Mouse (Mus musculus) effector memory CD4-positive, alpha-beta T cell, adult 7 months (primary cell): ENCODE measurements around the gene Lgals12. TPM values are rescaled to one million over a fixed set of nuclear protein-coding genes. Genes with fewer than 3 reads are reported as not detected.

Experiments
- polyA plus RNA-seq: library from polyadenylated mRNA; unstranded; fragments of 100-300 nt; shearing (Covaris generic); gene quantifications from one replicate; pipeline ENCODE4 v1.2.1, GENCODE M21; 2017

Gene Lgals12
- not detected for polyA plus RNA-seq

DNA sequence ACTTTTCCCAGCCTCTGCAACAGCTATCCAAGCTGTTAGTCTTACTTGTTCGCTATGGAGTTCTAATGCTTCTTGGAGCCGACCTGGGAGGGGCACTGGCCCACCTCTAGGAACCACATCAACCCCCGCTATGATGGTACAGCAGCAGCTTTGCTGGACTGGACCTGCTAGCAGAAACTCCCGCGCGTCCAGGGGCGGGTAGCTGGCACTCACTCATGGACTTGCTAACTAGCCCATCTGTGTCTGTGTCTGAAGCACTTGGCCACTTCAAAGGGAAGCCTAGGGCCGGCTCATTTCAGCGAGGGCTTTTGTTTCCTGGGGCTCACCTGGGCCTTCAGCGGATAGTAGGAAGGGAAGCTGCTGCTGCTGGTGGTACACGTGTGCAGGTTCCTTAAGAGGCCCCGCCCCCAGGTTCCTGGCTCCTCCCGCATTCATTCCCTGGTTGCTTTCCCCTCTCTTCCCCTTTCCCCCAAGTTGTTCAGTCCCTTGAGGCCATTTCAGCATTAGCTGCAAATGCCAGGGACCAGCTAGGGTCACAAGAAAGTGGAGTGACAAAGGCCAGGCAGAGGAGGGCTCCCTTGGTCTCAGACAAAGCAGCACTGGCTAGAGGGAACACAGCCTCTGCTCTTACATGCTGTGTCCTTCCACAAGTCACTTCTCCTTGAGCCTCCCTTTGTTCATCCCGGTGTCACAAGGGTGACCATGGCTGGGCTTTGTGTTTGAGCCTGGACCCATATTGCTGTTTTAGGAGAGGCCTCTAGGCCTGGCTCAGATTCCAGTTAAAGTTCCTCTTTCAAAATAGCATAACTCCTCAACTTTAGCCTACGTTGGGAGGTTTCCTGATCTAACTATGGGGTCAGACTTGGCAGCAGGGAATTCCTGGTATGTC is at the start of gene Lgals12:
TSS of gene Lgals12 (minus strand) at position 393 of the 889 bp plus-strand sequence.

DNA sequence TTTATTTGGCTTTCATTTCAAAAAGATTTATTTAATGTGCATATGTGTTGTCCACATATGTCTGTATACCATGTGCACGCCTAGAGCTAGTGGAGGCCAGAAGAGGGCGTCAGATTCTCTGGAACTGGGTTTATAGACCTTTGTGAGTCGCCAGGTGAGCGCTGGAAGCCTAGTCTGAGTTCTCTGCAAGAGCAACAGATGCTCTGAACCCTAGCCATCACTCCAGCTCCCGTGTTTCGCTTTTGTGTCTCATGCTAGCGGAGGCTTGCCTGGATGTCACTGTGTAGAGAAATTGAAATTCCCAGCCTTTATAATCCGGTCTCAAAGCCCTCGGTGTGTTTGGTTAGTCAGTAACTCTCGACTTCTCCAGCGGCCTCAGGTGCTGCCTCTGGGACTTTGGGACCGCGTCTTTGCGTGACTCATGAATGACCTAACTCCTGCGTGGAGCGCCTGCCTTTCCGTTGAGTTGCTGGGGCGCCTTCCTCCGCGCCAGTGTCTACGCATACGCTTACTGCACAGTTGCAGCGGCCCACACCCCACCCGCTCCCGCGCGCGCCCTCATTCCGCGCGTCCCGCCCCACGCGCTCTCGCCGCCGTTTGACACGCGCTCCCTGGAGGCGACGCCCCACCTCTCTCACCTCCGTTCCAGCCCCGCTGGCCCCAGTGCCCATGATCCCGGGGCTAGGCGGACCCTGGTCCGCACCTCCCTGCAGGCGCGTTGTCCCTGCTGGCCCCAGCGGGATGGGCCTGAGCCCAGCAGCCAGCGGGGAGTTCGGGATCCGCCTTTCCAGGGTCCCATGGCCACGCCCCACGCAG is 5.2 kb upstream of the Lgals12 start, which contains the start of gene Hrasls5:
TSS of gene Hrasls5 (plus strand) at position 600 of the 816 bp plus-strand sequence.

DNA sequence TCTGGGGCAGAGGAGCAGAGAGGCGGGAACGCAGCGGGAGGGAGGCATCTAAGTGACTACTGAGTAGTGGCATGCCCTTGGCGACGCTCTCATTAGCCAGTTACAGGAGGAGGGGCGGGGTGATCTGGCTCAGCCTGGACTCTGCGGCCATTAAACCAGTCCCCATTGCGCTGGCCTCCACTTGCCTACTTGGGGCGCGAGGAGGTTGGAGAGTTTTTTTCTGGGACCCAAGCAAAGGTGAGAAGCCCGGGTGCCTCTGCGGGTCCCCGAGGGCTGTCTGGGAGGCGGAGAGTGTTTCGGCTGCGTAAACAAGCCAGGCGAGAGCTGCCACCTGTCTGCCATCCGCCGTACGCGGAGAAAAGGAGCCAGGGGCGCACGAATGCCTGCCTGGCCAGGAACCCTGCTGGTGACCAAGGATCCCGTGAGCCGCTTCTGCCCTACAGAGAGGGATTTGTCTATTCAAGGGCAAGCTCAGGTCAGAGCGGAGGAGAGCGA is 49.6 kb downstream of the Lgals12 start, which contains the start of gene Pla2g16:
TSS of gene Pla2g16 (plus strand) at position 132 of the 495 bp plus-strand sequence.

Other genes with a start within 250 kb of the Lgals12 start
- gene Spindoc, start 224.2 kb downstream of the Lgals12 start, polyA plus RNA-seq: 21.0 TPM
- gene 2700081O15Rik, start 189.6 kb downstream of the Lgals12 start, polyA plus RNA-seq: not detected
- gene Rtn3, start 123.9 kb downstream of the Lgals12 start, polyA plus RNA-seq: 60.5 TPM
- 15.7 TPM for gene Atl3, start 113.2 kb downstream of the Lgals12 start, polyA plus RNA-seq
- 48.2 TPM for gene Pla2g16, start 49.7 kb downstream of the Lgals12 start, polyA plus RNA-seq
- not detected for gene Hrasls5, start 5.3 kb upstream of the Lgals12 start, polyA plus RNA-seq
- gene Slc22a19, start 104.1 kb upstream of the Lgals12 start, polyA plus RNA-seq: not detected
- gene Slc22a26, start 195.5 kb upstream of the Lgals12 start, polyA plus RNA-seq: not detected